Mouse (Mus musculus) G1E (cell line): Measurements from ENCODE around the gene Pick1.

ENCODE experiments used
- CTCF ChIP-seq: IDR thresholded peaks from 2 replicates; pipeline ENCODE4 v1.5.1; 2012; ENCODE audit warnings: low read depth, low read length, inconsistent platforms, mixed read lengths
- GATA1 ChIP-seq: IDR thresholded peaks from 2 replicates; pipeline ENCODE4 v1.6.1; 2012; ENCODE audit warnings: borderline replicate concordance, low read length, inconsistent platforms, mixed read lengths

GRCm38 (mm10) chr15:79242574-79243233 lies 13.7 kb downstream of the Pick1 start:
- TF ChIP-seq CTCF (no peak), GATA1 (no peak)
